Mouse (Mus musculus): ENCODE measurements around the gene Wfdc3. TPM values are rescaled to one million over a fixed set of nuclear protein-coding genes. Genes with fewer than 3 reads are reported as not detected.
A peak's percentile ranks its signal among the peaks of the same experiment; 100 is the strongest.
"Not testable (repeated sequence)": the region's sequence is repeated elsewhere in the genome, so short reads cannot be mapped to it uniquely, and the experiment has no call there.

Gene Wfdc3
- total RNA-seq, 2 experiments from 2014 or later, result 0.26 to 0.27 TPM

DNA sequence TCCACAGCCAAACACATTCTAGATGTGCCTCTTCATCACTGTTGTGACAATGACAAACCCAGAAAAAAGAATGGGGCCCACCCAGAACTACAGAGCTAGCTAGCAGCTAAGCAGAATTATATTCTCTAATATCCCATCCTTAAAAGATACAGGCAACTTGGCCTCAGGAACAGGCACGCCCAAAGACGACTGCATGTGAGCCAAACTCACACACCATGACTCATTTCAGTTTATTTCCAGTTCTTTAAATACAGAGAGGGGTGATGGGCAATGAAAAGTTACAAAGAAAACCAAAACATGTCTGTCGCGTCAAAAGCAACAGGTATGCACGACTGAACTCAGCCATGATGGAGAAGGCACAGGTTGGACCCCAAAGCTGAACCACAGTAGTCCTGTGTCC, 10.3 kb downstream of the Wfdc3 start:
- no peak for DNase-seq

DNA sequence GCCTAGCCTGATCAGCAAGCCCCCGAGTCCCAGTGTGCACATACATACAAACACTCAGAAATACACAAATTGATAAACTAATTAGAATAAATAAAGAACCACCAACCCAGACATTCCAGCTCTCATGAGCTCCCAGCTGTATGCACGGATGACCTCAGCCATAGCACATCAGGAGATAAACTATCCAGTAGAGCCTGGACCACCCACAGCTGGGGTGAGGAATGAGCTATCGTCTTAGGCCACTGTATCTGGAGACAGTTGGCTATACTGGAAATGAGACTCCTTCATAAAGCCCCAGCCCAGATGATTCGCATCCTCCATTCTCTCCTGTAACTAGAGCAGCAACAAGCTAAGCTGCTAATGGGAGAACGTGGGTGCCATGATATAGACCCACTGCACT, 10.9 kb downstream of the Wfdc3 start:
- DNase-seq, result no peak

DNA sequence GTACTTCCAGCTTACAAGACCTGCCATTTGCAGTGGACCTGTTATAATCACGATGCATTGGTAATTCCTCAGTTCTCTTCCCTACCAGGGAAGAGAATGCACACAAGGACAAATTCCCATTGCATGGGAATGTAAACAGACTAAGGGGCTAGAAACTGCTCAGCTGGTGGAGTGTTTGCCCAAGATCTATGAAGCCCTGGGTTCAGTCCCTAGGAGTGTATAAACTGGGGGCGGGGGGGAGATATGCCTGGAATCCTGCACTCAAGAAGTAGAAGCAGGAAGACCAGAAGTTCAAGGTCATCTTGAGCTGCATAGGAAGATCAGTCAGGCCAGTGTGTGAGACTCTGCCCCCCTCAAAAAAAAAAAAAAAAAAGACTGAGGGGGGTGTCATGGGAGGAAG, 12.5 kb downstream of the Wfdc3 start:
- DNase-seq, result no peak

DNA sequence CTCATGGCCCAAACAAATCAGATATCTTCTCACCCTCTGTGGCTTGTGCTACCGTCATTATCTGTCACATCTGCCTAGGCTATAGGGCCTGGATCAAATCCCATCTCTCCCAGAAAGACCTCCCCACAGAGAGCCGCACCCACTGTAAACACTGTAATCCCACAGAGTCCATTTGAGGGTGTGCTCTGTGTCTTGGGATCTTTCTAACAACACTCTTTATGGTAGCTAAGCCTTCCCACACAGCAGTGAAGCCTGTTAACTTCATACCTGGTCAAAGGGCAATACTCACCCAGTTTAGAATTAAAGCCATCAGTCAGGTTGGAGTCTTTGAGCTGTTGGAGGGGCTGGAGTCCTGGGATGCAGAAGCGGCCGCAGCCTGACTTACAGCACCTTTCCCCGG, 14.0 kb downstream of the Wfdc3 start:
- no peak for DNase-seq

DNA sequence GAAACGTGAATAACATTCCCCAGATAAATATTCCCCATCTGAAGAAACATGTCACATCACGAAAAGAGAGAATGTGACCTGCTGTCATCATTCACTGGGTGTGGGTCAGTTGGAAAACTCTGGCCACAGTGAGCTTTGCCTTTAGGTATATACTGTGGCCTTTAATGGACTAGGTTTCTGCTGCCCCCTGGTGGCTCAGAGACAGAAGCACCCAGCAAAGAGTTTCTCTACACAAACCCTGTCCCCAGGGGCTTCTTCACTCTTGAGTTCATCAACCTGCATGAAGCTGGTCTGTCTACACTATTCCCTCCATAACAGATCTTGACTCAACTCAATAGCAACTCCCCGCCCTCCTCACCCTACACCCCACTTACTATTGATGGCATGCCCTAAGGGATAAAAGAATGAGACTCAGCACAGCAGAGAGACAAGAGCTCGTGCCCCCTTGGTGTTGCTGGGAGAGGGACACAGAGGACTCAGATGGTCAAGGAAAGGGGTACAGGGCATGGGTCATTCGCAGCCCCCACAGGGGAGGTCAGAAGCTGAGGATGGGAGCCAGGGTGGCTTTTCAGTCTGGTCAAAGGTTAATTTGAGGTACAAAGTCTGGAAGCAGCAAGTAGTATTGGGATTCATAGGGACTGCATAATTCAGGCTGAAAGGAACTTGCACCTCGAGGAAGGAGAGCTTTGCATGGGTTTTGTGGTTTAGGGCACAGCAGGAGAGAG, 19.7 kb downstream of the Wfdc3 start:
- DNase-seq, result peak; percentile 79

DNA sequence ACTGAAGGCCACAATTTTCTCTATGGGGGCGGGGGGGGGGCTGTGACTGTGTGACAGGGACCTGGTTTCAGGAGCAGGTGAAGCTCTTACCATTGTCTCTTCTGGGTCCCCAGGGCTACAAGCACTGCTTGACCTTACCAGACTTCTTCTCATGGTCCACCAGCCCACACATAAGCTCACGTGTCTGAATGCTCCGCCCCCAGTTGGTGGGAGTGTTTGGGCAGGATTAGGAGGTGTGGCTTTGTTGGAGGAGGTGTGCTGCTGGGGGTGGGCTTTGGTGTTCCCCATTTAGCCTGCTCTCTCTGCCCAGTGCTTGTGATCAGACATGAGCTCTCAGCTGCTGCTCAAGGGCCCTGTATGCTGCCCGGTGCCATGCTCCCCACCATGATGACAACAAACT, 22.5 kb downstream of the Wfdc3 start:
- DNase-seq, result no peak

DNA sequence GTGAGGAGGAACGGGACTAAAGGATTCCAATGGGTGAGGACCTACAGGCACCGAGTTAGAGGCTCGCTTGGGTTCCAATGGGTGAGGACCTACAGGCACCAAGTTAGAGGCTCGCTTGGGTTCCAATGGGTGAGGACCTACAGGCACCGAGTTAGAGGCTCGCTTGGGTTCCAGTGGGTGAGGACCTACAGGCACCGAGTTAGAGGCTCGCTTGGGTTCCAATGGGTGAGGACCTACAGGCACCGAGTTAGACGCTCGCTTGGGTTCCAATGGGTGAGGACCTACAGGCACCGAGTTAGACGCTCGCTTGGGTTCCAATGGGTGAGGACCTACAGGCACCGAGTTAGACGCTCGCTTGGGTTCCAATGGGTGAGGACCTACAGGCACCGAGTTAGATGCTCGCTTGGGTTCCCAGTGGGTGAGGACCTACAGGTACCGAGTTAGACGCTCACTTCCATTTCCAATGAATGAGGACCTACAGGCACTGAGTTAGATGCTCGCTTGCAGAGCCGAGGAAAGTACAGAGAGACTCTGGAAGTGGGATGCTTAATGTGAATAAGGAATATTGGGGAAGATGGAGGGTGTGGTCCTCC, 29.4 kb downstream of the Wfdc3 start:
- DNase-seq, result not testable (repeated sequence)

DNA sequence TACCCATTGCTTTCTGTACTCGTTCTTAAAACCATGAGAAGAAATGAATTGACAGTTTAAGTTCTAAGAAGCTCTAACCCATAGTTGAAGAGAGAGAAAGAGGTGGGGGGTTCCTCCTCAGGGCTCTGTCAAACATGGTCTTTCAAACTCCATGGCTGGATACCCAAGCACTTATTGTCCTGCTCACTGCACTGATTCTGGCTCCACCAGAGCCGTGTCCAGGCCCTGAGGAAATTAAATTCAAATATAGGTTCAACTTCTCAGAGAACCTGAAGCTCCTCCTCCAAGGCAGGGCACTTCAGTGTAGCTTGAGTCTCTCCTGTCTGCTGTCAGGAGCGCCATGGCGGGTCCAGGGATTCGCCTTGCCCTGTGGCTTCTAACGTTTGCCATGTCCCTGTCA, 30.7 kb downstream of the Wfdc3 start, which contains the start of gene Spint5:
Spint5 (plus strand) TSS at position 301 of the 400 bp plus-strand sequence.
- no peak for DNase-seq

DNA sequence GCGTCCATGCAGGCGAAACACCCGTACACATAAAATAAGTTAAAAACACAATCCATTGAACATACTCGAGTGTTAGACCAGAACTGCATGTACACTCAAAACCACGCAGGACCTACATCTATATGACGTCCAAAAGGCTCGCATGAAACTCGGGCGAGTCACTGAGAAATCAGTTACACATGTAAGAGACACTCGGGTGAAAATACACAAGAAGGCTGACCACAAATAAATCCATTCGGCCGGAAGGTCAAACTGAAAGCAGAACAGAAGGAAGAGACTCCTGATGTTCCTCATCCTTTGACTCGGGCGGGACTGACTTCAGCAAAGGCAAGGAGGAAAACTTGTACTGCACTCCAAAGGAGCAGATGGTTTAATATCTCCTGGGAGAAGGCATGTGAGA, 39.7 kb downstream of the Wfdc3 start:
- DNase-seq, result no peak

DNA sequence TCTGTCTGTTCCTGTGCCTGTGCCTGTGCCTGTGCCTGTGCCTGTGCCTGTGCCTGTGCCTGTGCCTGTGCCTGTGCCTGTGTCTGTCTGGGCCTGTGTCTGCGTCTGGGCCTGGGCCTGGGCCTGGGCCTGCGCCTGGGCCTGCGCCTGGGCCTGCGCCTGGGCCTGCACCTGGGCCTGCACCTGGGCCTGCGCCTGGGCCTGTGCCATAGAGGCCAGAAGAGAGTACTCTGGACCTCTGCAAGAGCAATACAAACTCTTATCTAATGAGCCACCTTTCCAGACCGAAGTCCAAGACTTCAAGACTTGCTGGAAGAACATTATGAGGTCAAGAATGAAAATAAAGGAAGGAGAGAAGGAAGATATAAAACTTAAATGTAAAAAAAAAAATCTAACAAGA, 40.4 kb downstream of the Wfdc3 start:
- DNase-seq, result no peak

DNA sequence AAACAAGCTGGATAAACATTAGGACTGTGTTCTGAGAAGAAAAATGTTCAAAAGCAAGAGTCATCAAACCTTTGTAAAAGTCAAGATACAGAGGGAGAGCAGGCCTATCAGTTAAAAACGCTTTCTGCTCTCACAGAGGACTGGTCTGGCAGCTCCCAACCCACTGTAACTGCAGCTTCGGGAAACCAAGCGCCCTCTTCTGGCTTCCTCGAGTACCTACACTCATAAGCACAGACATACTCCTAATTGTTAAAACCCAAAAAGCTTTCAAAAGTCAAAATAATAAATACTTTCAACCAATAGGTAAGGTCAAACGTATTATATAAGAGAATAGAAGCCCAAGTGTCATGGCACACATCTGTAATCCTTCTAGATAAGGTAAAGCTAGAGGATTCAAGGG, 41.5 kb downstream of the Wfdc3 start:
- no peak for DNase-seq

DNA sequence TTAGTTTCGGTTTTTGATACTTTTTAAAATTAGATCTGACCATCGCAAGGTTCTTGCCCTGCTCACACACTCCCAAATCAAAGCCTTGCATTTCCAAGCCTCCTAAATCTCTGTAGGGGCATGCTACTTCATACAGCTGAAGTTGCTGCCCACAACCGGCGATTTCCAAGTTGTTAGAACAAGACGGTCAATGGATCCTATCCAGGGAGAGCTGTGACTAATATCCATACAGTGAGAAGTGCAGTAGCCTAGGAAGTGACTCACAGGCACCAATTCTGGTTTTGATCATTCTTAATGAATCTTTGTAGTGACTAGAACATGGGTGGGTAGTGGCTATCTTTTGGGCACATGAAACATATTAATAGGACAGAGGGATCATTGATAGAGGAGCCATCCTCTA, 44.0 kb downstream of the Wfdc3 start:
- DNase-seq, result no peak

DNA sequence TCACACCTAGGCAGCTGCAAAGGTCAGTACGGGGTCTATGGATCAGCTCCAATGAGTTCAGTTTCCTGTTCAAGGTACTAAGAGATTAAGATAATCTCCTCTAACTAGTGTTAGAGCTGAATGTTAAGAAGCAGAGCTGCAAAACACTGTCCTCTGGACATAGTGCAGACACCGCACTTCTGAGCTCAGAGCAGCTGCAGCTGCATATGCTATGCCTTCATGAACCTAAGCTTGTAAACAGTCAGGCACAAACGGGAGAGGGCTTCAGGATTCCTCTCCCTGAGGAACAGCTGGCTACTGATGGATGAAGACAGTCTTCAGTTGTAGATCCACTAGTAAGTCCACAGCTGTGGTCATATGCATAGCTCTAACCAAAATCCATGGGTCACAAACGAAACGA, 44.8 kb downstream of the Wfdc3 start:
- DNase-seq, result no peak

DNA sequence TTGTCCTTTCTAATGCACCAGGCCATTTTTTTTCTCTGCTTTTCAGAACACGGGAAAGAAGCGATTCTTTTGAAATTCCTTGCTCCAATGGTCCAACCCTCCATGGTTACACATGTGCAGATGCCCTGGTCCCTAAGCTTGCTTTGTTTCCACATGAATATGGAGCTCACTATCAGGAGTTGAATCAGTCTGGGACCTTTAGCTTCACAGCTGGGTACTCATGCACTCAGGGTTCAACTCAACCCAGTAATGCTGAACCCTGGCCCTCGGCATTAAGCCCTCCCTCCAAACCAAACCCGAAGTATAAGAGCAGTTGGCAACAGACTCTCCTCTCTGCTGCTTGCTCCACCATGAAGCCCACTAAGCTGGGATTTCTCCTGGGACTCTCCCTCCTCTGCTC, 47.5 kb downstream of the Wfdc3 start, which contains the start of gene Spint4:
Spint4 (plus strand) TSS at position 301 of the 400 bp plus-strand sequence.
- no peak for DNase-seq

DNA sequence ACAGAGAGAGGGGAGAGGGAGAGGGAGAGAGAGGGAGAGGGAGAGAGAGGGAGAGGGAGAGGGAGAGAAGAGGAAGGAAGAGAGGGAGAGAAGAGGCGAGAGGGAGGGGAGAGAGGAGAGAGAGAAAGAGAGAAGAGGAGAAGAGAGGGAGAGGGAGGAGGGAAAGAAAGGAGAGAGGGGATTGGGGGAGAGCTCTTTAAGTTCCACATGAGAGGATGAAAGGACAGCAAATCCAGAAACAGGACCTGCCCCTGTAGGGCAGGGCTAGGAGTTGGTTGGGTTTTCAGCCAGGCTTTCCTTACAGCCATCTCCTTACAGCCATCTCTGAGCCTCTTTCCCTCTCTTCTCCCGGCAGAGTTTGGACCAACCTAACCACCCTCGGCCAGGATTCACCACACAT, 60.9 kb downstream of the Wfdc3 start, which contains the start of gene Wfdc13:
Wfdc13 (plus strand) TSS at position 301 of the 400 bp plus-strand sequence.
- DNase-seq, result no peak

Other genes starting within 250 kb of the Wfdc3 start
- 10 to 100 TPM; 61.8 to 64.1 TPM for gene Pigt, start 248.4 kb downstream of the Wfdc3 start, total RNA-seq (2021)
- gene Wfdc2, start 183.5 kb downstream of the Wfdc3 start, total RNA-seq (2021), result under 1 TPM; 0.55 to 0.77 TPM
- gene Spint3, start 172.5 kb downstream of the Wfdc3 start, total RNA-seq (2021), result not detected
- not detected for gene Wfdc6a, start 160.5 kb downstream of the Wfdc3 start, total RNA-seq (2021)
- not detected for gene Eppin, start 152.3 kb downstream of the Wfdc3 start, total RNA-seq (2021)
- gene Wfdc6b, start 132.4 kb downstream of the Wfdc3 start, total RNA-seq (2021), result not detected
- gene Wfdc8, start 132.3 kb downstream of the Wfdc3 start, total RNA-seq (2021), result not detected
- not detected for gene Wfdc16, start 107.1 kb downstream of the Wfdc3 start, total RNA-seq (2021)
- gene Wfdc10, start 89.9 kb downstream of the Wfdc3 start, total RNA-seq (2021), result not detected
- gene Wfdc9, start 89.3 kb downstream of the Wfdc3 start, total RNA-seq (2021), result not detected
- gene Wfdc11, start 71.8 kb downstream of the Wfdc3 start, total RNA-seq (2021), result not detected
- not detected for gene Wfdc13, start 60.8 kb downstream of the Wfdc3 start, total RNA-seq (2021)
- gene Spint4, start 47.4 kb downstream of the Wfdc3 start, total RNA-seq (2021), result not detected
- gene Spint5, start 30.6 kb downstream of the Wfdc3 start, total RNA-seq (2021), result not detected
- 10 to 100 TPM; 41.2 to 42.0 TPM for gene Dnttip1, start 52 bp upstream of the Wfdc3 start, total RNA-seq (2021)
- 100 to 1,000 TPM; 130 to 144 TPM for gene Ube2c, start 24.0 kb upstream of the Wfdc3 start, total RNA-seq (2021)
- gene Tnnc2, start 34.0 kb upstream of the Wfdc3 start, total RNA-seq (2021), result 10 to 100 TPM in 1 of 2 experiments, not detected in 1; 10.8 TPM
- 10 to 100 TPM; 22.9 to 24.1 TPM for gene Snx21, start 39.9 kb upstream of the Wfdc3 start, total RNA-seq (2021)
- gene Acot8, start 59.0 kb upstream of the Wfdc3 start, total RNA-seq (2021), result 10 to 100 TPM; 13.1 to 13.5 TPM
- gene Zswim3, start 59.2 kb upstream of the Wfdc3 start, total RNA-seq (2021), result 1 to 10 TPM; 1.8 to 2.3 TPM
- gene Zswim1, start 76.8 kb upstream of the Wfdc3 start, total RNA-seq (2021), result 1 to 10 TPM; 5.0 to 5.8 TPM
- gene Spata25, start 82.6 kb upstream of the Wfdc3 start, total RNA-seq (2021), result 1 to 10 TPM in 1 of 2 experiments, under 1 TPM in 1; 0.92 to 1.9 TPM
- 100 to 1,000 TPM; 101 to 104 TPM for gene Ctsa, start 86.9 kb upstream of the Wfdc3 start, total RNA-seq (2021)
- 10 to 100 TPM; 33.3 to 34.0 TPM for gene Neurl2, start 87.5 kb upstream of the Wfdc3 start, total RNA-seq (2021)
- 10 to 100 TPM; 13.2 to 20.5 TPM for gene Pltp, start 111.8 kb upstream of the Wfdc3 start, total RNA-seq (2021)
- 10 to 100 TPM; 47.0 to 48.2 TPM for gene Pcif1, start 133.4 kb upstream of the Wfdc3 start, total RNA-seq (2021)
- gene Zfp335, start 165.8 kb upstream of the Wfdc3 start, total RNA-seq (2021), result 10 to 100 TPM; 14.7 to 15.8 TPM
- under 1 TPM; 0.48 to 0.63 TPM for gene Mmp9, start 194.8 kb upstream of the Wfdc3 start, total RNA-seq (2021)
- gene Slc12a5, start 214.9 kb upstream of the Wfdc3 start, total RNA-seq (2021), result 1 to 10 TPM in 1 of 2 experiments, under 1 TPM in 1; 0.90 to 1.1 TPM